Mouse (Mus musculus) heart, postnatal 4 days (tissue): ENCODE data around the gene Zfp148. TPM values are rescaled to one million over a fixed set of nuclear protein-coding genes. Genes with fewer than 3 reads are reported as not detected.
"Not testable (repeated sequence)": the region's sequence is repeated elsewhere in the genome, so short reads cannot be mapped to it uniquely, and the experiment has no call there.

Experiments used
- DNase-seq: peaks from one replicate; pipeline ENCODE4 v3.0.0; 2021
- total RNA-seq, 2 experiments: library from RNA; stranded (reverse); gene quantifications; 2 replicates each; pipeline ENCODE4 v1.2.3; 2021

Zfp148 gene
- total RNA-seq, 2 experiments from 2014 or later = 58.3 to 58.5 TPM

DNA sequence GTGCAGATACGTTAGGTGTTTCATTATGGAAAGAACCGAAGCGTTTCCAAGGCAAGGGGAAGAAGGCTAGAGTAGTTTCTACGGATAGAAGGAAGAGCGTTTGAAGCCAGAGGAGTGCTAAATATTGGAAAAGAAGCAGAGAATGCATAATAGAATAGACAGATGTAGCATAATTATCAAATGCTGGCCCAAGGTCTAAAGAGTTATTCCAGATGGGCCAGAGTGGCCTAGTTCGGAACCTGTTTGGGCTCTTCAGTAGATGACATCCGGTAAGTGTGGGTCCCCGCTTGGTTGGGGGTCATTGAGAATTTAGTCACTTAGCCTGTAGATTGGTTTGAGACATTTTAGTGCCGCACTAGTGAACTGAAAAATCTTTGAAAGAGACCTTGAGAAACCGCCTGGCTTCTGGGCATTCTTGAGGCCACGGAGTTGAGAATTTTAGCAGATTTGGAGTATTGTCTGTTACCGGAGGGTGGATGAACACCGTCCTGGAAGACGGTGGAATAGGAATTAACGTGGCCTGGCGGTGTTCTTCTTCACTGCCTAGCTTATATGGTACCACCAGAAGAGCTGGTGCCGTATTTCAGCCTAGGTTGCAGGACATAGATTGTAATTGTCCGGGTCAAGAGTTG is 1.1 kb downstream of the Zfp148 start:
- DNase-seq = no peak

DNA sequence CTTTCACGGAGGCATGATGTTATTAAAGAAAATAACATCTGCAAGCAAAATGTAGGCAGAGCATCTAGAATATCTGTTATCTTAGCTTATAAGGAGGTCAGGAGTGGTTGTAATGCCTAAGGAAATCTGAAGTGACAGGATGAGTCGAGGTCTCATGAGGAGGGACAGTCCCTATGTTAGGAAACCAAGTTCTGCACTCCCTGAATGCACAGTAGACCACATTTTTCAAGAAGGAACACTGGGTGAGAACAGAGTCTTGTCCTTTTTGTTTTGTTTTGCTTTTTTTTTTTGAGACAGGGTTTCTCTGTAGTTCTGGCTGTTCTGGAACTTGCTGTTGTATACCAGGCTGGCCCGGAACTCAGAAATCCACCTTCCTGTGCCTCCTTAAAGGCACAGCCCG is 1.7 kb downstream of the Zfp148 start:
- no peak for DNase-seq

GRCm38 (mm10) chr16:33383584-33383983 is 2.9 kb downstream of the Zfp148 start:
- DNase-seq = no peak

DNA sequence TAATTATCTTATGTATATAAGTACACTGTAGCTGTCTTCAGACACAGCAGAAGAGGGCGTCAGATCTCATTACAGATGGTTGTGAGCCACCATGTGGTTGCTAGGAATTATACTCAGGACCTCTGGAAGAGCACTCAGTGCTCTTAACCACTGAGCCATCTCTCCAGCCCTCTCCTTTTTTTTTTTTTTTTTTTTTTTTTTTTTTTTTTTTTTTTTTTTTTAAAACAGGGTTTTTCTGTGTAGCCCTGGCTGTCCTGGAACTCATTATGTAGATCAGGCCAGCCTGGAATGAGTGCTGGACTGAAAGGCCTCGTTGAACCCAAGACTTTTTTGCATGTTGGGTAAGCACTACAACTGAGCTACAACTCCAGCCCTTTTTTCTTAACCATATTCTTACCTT is 3.4 kb downstream of the Zfp148 start:
- not testable (repeated sequence) for DNase-seq

DNA sequence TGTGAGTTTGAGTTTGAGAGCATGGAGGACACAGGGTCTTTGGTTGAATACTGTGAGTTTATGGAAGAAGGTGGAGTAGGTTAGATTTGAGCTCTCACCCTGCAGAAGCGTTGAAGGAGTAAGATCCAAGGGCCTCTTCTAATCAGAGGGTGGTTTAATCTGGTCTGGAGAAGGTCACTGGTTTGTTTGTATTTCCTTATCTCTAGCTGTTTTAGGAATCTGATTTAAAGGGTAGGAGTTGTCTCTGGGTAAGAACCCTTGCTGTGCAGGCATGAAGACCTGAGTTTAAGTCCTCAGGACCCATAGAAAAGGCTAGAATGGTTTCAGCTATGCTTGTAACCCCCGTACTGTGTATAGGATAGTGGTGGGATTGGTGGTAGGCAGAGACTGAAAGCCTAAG is 6.4 kb downstream of the Zfp148 start:
- no peak for DNase-seq

DNA sequence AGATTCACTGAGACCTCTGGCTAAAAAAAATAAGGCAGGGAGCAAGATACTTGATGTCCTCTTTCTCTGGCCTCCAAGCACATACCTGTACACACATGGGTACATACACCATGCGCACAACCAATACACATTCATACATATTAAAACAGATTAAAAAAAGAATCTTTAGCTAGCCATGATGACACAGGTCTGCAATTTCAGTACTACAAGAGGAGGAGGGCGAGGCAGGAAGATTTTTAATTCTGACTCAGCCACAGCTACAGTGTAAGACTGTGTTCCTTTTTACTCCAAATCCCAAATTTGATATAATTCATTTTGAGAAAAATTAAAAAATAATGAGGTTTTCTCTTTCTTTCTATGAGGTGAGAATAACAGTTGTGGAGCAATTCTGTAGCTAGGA is 6.8 kb downstream of the Zfp148 start:
- DNase-seq = no peak

- peak; percentile 84 for DNase-seq
Observed at GRCm38 (mm10) chr16:33399913-33400782, 19.5 kb downstream of the Zfp148 start.

DNA sequence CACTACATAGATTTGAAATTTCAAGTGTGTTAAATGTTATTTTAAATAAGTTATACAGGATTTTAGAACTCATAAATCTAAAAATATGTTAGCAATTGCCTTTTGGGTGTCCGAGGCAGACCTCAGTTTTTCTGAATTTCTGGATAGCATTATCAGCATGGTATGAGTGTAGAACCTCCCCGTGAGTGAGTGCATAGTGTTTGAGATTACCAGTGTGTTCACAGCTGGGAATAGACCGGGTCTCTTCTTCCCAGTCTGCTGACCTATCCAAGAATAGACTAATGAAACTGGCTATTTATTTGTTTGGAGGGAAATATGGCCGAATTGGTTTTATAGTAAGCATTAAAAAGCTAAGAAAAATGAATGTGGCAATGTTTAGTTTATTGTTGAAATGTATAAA is 20.3 kb downstream of the Zfp148 start:
- DNase-seq = no peak

- DNase-seq = no peak
Observed at GRCm38 (mm10) chr16:33403258-33403657, 22.6 kb downstream of the Zfp148 start.

DNA sequence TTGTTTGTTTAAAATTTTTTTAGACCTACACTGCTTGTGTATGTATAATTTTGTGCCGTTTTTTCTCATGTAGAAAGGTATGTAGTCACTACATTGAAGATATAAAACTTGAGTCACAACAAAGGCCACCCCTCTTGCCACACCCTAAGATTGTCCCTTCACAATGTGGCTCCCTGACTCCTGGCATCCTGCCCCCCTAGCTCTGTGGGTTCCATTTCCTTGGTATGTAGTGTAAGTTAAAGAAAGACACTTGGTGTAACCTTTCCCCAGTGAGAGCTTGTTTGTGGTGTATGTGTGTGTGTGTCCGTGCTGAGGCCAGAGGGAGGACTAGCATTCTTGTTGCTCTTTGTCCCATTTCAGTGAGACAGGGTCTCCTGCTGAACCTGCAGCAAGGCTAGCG is 23.4 kb downstream of the Zfp148 start:
- DNase-seq = no peak

- no peak for DNase-seq
Observed at GRCm38 (mm10) chr16:33405487-33405886, 24.9 kb downstream of the Zfp148 start.

DNA sequence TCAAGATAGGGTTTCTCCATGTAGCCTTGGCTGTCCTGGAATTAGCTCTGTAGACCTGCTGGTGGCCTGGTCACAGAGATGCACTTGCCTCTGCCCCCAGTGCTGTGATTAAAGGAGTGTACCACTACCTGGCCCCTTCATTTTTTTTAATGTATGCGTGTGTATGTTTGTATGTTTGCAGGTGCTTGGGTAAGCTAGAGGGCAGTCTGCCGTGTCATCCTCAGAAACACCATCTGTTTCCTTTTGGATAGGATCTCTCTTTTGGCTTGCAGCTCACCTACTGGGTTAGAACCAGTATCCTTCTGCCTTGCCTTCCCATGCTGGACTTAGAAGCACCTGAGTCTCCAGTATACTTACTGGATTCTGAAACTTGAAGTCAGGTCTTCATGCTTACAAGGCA is 29.5 kb downstream of the Zfp148 start:
- DNase-seq = no peak

DNA sequence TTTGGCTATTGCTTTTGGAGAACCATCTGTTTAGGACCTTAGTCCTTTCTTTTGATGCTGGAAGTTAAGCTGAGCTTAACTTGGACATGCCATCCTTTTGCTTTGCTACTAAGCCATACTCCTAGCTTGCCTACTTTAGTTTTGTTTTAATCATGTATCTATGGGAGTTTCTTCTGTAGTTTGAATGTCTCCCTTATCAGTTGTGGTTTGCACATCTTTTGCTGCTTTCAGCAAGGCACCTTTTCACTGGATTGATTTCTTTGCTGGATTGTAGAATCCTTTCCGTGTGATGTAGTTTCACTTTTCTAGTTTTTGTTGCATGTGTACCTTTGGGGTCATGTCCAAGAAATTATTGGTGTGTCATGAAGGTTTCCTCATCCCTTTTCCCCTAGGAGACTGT is 30.0 kb downstream of the Zfp148 start:
- DNase-seq = no peak

GRCm38 (mm10) chr16:33414191-33414590 is 33.6 kb downstream of the Zfp148 start:
- DNase-seq = peak; percentile 21

GRCm38 (mm10) chr16:33415607-33416006 is 35.0 kb downstream of the Zfp148 start:
- DNase-seq = no peak

DNA sequence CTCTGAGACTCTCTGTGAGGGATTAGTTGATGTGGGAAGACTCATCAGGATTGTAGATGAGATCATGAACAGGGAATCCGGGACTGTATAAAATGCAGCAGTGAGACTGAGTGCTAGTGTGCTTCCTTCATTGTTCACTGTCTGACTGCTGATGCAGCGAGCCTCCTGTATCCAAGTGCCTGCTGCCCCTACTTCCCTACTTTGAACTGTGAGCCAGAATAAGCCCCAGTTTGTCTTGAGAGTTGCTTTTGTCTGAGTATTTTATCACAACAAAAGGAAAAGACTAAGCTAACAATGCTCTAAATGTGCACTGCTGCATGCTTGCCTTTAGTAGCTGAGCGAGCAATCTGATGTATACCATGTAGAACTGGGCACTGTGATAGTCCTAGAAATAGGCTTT is 47.7 kb downstream of the Zfp148 start:
- no peak for DNase-seq

DNA sequence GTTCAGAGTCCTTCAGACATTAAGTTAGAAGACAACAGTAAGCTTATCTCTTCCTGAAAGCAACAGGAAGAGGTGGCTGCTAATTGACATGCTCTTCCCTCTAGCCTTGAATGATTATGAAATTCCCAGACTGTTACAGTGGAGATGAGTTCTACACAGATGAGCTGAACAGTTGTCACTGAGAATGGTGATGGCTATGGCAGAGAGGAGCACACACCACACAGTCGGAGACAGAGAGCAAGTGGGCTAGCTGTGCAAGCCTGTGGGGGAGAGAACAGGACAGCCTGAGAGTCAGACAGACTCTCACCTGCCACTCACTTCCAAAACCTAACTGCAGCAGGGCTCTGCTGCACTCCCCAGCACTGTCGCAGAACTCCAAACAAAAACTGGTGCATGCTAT is 51.0 kb downstream of the Zfp148 start:
- no peak for DNase-seq

DNA sequence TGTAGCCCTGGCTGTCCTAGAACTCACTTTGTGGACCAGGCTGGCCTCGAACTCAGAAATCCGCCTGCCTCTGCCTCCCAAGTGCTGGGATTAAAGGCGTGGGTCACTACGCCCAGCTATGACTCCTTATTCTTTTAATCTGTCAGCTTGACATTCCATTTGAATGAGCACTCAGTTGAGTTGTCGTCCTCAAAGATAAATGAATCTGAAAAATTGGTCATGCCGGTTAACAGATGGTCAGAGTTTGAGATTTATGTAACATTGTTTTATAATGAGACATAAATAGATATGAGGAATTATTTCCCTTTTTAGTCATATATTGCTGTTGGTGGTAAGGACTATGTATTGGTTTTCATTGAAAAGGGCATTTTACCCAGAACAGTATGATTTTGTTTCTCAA is 60.4 kb downstream of the Zfp148 start:
- DNase-seq = no peak

DNA sequence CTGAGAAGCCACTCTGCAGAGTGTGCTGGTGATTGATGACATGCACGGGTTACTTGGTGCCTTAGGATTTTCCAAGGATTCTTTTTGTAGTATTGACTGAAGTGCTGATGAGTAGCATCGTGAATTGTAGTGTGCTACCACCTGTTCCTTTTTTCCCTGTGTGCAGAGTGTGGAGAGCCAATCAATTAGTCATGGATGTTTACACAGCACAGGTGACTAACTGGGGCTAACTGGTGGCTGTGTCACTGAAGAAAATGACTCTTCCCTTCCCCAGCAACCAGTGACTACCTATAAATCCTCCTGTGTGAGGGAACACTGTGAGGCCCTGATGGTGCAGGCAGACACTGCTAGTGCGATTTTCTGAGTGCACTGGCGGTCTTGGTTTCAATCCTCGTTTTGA is 66.2 kb downstream of the Zfp148 start:
- DNase-seq = no peak

DNA sequence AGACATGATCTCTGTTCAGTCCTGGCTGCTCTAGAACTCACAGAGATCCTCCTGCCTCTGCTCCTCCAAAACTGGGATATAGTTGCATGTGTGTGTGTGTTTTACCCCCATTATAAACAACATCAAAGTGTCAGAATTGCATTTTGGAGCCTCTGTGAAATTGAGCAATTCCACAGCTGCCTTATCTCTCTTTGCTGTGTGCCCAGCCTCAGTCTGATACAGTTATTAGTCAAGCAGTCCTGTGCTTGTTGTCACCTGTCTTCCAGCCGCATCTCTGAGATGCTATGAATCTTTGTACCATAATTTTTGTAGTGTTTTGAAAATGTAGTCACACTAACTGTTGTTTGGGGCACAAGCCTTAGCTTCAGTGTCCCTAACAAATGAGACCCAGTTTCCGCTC is 73.2 kb downstream of the Zfp148 start:
- DNase-seq = no peak

- DNase-seq = no peak
Observed at GRCm38 (mm10) chr16:33454306-33454705, 73.7 kb downstream of the Zfp148 start.

DNA sequence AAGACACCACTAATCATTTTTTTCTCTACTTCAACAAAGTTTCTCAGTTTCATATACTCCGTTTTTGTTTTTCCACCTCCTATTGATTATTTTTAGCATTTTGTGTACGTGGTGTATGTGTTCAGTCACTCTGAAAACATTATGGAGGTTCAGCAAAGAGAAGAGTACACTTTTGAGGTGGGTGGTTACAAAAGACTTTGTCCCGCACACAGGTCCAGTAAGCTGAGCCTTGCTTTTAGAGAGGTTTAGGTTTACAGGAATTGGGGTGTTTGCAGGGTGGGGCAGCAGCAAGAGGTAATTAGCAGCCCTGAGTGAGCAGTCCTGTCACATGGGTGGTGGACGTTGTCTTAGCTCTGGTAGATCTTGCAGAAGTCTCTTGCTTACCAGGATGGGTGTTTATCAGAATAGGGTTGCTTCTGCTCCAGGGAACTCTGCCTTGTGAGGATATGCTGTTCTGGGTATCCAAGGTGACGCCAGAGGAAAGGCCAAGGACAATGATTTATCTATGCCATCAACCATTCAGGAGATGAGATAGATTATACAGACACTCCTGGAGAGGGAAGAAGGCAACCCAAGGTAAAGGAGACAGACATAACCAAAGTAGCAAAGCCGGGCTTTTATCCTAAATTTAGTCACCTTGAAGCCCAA is 74.8 kb downstream of the Zfp148 start:
- no peak for DNase-seq

GRCm38 (mm10) chr16:33459101-33459500 is 78.5 kb downstream of the Zfp148 start:
- DNase-seq = no peak

DNA sequence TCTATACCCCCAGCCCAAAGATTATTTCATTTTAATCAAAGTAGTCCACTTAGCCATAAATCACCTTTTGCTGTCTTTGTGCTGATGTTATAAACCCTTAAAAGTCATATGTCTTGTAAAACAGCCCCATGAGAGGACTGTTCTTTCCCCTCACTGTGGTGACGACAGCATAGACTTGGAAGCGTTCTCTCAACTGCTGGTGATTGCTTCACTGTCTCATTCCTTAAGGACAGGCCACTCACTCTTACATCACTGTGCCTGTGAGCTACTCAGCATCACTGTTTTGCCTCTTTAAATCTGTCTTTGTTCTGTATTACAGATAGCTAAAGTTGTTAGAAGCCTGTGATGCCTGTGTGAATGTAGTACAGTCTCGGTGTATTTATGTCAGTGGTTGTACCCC is 80.8 kb downstream of the Zfp148 start:
- DNase-seq = no peak
